Mouse (Mus musculus): ENCODE results near the gene Myh7b. TPM values are rescaled to one million over a fixed set of nuclear protein-coding genes. Genes with fewer than 3 reads are reported as not detected.

Myh7b gene
- polyA plus RNA-seq (2016; fragmentation: Nextera tagmentation; extraction: Ambion mirVana), result 1.3 and 1.4 TPM in 2 replicates

- Histone ChIP-seq H3K4me1 (no peaks in the 10 kb centered on the region), H3K27ac (no peak within 1 kb of the TSS), H3K9me3 (no peaks in the 10 kb centered on the region), H3K9ac (no peak within 1 kb of the TSS), H3K4me3 (no peak within 1 kb of the TSS), H3K27me3 (0 out of 2 replicates have a peak, but pooled peaks cover 6% of the 10 kb centered on the region), H3K36me3 (no peaks in the 10 kb centered on the region), H3K4me2 (replicated peaks) (no peak within 1 kb of the TSS)
- no peak for ATAC-seq (ENCODE audit: insufficient number of reproducible peaks, insufficient read depth, low FRiP score, low TSS enrichment)
- 46% methylated on average over 4 of the region's 4 CpGs for WGBS
These were observed at the start of gene Myh7b for GRCm38 (mm10) chr2:155610978-155611377. Myh7b (plus strand) TSS chr2:155611212.

DNA sequence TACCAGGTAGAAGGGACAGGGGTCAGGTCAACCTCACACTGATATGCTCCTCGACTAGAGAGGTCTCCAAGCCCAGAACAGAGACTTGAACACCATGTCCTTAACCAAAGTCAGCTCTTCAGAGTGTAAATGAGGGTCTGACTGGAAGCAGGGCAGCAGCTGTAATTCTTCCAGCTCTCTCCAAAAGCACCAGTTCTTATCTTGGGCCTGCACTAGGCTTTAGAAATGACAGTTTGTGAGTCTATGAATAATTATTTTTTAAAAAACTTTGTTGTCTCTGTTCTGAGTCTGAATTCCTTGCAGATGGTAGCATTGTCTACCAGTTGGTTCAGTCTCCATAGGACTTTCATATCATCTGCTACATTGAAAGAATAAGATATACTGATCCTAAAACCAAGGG, 48.8 kb upstream of the Myh7b start:
- peaks cover 5% of the 10 kb centered on the region; the same call in 1 of the 2 replicates for H3K36me3 ChIP-seq
- no peaks in the 10 kb centered on the region for H3K4me1 ChIP-seq
- H3K9ac ChIP-seq, result no peak overlapping the region
- H3K27me3 ChIP-seq, result no peaks in the 10 kb centered on the region
- no peak for ATAC-seq (ENCODE audit: insufficient number of reproducible peaks, insufficient read depth, low FRiP score, low TSS enrichment)
- no peak overlapping the region for H3K4me3 ChIP-seq
- H3K27ac ChIP-seq, result no peak overlapping the region
- 49% methylated on average over 1 of the region's 1 CpGs for WGBS
- H3K9me3 ChIP-seq, result no peaks in the 10 kb centered on the region
- H3K4me2 ChIP-seq (replicated peaks), result no peak overlapping the region

DNA sequence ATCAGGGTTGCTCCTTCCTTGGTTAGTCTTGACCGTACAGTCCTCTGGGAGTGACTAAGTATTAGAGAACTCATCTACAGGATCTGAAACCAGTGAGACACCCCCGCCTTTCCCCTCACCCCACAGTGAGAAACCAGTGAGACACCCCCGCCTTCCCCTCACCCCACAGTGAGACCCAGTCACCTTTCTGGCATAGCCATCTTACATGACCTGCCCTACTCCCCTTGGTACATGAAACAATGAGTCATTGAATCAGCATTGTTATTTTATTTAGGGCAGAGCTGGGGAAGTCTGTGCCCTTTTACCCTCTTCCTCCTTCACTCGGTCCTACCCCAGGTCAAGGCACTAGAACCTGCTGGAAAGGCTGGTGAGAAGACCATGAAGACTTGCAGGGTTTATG, 48.1 kb upstream of the Myh7b start:
- Histone ChIP-seq H3K27ac (no peak overlapping the region), H3K4me3 (no peak overlapping the region), H3K27me3 (no peaks in the 10 kb centered on the region), H3K4me1 (no peaks in the 10 kb centered on the region), H3K9me3 (no peaks in the 10 kb centered on the region), H3K9ac (no peak overlapping the region), H3K36me3 (peaks cover 9% of the 10 kb centered on the region; the same call in 1 of the 2 replicates), H3K4me2 (replicated peaks) (no peak overlapping the region)
- 73% methylated on average over 4 of the region's 4 CpGs for WGBS
- ATAC-seq (ENCODE audit: insufficient number of reproducible peaks, insufficient read depth, low FRiP score, low TSS enrichment), result no peak

- WGBS, result 88% methylated on average over 5 of the region's 5 CpGs
These were observed 43.3 kb upstream of the Myh7b start for GRCm38 (mm10) chr2:155567751-155568150.

GRCm38 (mm10) chr2:155569223-155569807, 41.7 kb upstream of the Myh7b start:
- H3K36me3 ChIP-seq, result peaks cover 4% of the 10 kb centered on the region; the same call in 1 of the 2 replicates
- no peak for ATAC-seq (ENCODE audit: insufficient number of reproducible peaks, insufficient read depth, low FRiP score, low TSS enrichment)
- H3K4me3 ChIP-seq, result no peak overlapping the region
- H3K9me3 ChIP-seq, result no peaks in the 10 kb centered on the region
- H3K27ac ChIP-seq, result no peak overlapping the region
- H3K4me2 ChIP-seq (replicated peaks), result no peak overlapping the region
- no peaks in the 10 kb centered on the region for H3K27me3 ChIP-seq
- no peaks in the 10 kb centered on the region for H3K4me1 ChIP-seq
- 37% methylated on average over 3 of the region's 3 CpGs for WGBS
- no peak overlapping the region for H3K9ac ChIP-seq

More at GRCm38 (mm10) chr2:155567751-155568150, 43.3 kb upstream of the Myh7b start:
- H3K9me3 ChIP-seq, result no peaks in the 10 kb centered on the region
- ATAC-seq (ENCODE audit: insufficient number of reproducible peaks, insufficient read depth, low FRiP score, low TSS enrichment), result no peak
- H3K9ac ChIP-seq, result no peak overlapping the region
- peaks cover 4% of the 10 kb centered on the region; the same call in 1 of the 2 replicates for H3K36me3 ChIP-seq
- no peaks in the 10 kb centered on the region for H3K4me1 ChIP-seq
- H3K4me2 ChIP-seq (replicated peaks), result no peak overlapping the region
- H3K27ac ChIP-seq, result no peak overlapping the region
- H3K4me3 ChIP-seq, result no peak overlapping the region
- no peaks in the 10 kb centered on the region for H3K27me3 ChIP-seq

DNA sequence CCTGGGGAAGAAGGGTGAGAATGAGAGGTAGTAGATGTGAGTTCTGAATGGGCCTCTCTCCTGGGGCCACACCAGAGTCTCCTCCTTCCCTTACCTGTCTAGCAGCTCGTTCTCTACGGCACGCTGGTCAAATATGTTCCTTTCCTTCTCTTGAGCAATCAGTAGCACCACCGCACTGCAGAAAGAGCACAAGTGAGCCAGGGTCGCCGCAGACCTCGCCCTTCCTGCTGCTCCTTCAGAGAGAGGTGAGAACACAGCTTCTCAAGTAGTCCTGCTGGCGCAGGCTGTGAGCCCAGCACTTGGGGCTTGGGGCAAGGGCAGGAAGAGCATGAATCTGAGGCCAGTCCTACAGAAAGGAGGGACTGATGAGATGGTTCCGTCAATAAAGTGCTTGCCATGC, 38.0 kb upstream of the Myh7b start:
- Histone ChIP-seq H3K4me3 (no peak overlapping the region), H3K27me3 (no peaks in the 10 kb centered on the region), H3K4me1 (no peaks in the 10 kb centered on the region), H3K4me2 (replicated peaks) (no peak overlapping the region), H3K27ac (no peak overlapping the region), H3K9ac (no peak overlapping the region), H3K9me3 (no peaks in the 10 kb centered on the region), H3K36me3 (no peaks in the 10 kb centered on the region)
- ATAC-seq (ENCODE audit: insufficient number of reproducible peaks, insufficient read depth, low FRiP score, low TSS enrichment), result no peak
- 90% methylated on average over 9 of the region's 9 CpGs for WGBS

DNA sequence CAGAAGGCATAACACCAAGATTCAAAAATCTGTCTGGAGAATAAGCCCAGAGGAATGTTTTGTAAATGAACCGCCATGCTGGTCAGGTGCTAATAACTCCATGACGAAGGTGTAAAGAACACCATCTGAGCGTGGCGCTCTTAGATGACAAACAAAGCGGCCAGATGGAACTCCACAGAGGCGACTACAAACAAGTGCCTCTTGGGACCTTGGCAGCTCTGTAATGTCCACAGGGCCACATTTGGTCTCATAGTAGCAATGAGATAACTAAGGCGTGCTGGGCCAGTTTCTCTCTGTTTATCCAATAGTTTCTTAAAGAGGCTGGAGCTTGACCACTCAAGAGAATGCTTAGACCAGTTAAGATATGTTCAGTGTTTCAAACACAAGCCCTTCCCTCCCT, 37.0 kb upstream of the Myh7b start:
- no peak overlapping the region for H3K4me3 ChIP-seq
- H3K27ac ChIP-seq, result no peak overlapping the region
- ATAC-seq (ENCODE audit: insufficient number of reproducible peaks, insufficient read depth, low FRiP score, low TSS enrichment), result no peak
- no peak overlapping the region for H3K9ac ChIP-seq
- no peaks in the 10 kb centered on the region for H3K36me3 ChIP-seq
- H3K4me2 ChIP-seq (replicated peaks), result no peak overlapping the region
- 89% methylated on average over 7 of the region's 7 CpGs for WGBS
- no peaks in the 10 kb centered on the region for H3K9me3 ChIP-seq
- no peaks in the 10 kb centered on the region for H3K4me1 ChIP-seq
- no peaks in the 10 kb centered on the region for H3K27me3 ChIP-seq

DNA sequence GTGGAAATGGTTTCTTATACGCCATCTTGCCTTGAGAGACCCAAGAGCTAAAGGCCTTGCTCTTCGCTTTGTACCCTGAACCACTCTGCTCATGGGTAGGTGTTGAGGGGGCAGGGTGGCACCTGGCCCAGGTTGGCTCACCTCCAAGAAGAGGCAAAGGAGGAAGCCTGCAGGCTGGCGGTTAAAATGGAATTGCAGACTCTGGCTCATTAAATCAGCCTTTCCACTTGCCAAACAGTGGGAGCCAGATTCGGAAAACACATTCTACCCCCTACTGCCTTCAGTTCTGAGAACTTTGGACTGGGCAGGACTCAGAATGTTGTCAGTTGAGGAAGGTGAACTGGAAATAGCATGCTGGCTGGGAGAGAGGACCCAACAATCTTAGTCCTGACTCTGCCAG, 36.3 kb upstream of the Myh7b start:
- H3K9ac ChIP-seq, result no peak overlapping the region
- 90% methylated on average over 4 of the region's 4 CpGs for WGBS
- H3K4me2 ChIP-seq (replicated peaks), result no peak overlapping the region
- no peak for ATAC-seq (ENCODE audit: insufficient number of reproducible peaks, insufficient read depth, low FRiP score, low TSS enrichment)
- H3K27ac ChIP-seq, result no peak overlapping the region
- H3K9me3 ChIP-seq, result no peaks in the 10 kb centered on the region
- no peaks in the 10 kb centered on the region for H3K36me3 ChIP-seq
- H3K4me3 ChIP-seq, result no peak overlapping the region
- H3K27me3 ChIP-seq, result no peaks in the 10 kb centered on the region
- H3K4me1 ChIP-seq, result no peaks in the 10 kb centered on the region

DNA sequence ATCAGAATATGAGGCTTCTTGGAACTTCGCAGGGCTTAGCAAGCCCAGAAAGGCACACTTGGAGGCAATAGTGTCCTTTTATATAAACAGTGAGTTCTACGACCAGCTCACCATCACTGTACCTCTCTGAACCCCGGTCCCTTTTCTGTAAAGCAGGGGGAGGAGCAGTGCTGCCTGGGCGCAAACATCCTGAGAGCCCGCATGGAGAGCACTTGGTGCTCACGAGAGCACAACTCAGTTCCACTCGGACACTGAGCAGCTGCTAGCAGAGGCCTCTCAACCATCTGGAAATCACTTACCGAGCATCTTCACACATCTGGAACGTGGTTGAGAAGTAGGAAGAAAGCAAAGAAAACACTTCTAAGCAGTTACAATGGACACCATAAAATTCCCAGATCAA, 34.4 kb upstream of the Myh7b start:
- Histone ChIP-seq H3K9ac (no peak overlapping the region), H3K4me1 (no peaks in the 10 kb centered on the region), H3K4me2 (replicated peaks) (no peak overlapping the region), H3K4me3 (no peak overlapping the region), H3K27me3 (no peaks in the 10 kb centered on the region), H3K9me3 (no peaks in the 10 kb centered on the region), H3K27ac (no peak overlapping the region), H3K36me3 (no peaks in the 10 kb centered on the region)
- ATAC-seq (ENCODE audit: insufficient number of reproducible peaks, insufficient read depth, low FRiP score, low TSS enrichment), result no peak
- 64% methylated on average over 9 of the region's 9 CpGs for WGBS

DNA sequence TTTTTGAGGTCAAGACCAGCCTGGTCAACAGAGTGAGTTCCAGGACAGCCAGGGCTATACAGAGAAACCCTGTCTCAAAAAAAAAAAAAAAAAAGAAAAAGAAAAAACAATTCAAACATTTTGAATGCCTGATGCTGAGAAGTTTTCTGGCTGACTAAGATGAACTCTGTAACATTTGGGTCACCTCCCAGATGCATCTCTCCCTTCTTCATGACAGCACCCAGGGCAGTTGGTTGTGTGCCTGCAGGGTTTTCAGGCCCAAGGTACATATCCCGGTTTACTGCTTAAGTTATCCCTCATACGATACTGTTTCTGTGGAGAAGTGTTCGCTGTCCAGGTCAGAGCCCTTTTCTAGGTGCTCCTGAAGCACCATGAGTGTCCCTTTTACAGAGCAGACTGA, 30.7 kb upstream of the Myh7b start:
- H3K4me2 ChIP-seq (replicated peaks), result no peak overlapping the region
- H3K27me3 ChIP-seq, result no peaks in the 10 kb centered on the region
- 87% methylated on average over 3 of the region's 3 CpGs for WGBS
- H3K9me3 ChIP-seq, result no peaks in the 10 kb centered on the region
- no peak overlapping the region for H3K9ac ChIP-seq
- H3K4me1 ChIP-seq, result no peaks in the 10 kb centered on the region
- H3K27ac ChIP-seq, result no peak overlapping the region
- ATAC-seq (ENCODE audit: insufficient number of reproducible peaks, insufficient read depth, low FRiP score, low TSS enrichment), result no peak
- no peaks in the 10 kb centered on the region for H3K36me3 ChIP-seq
- H3K4me3 ChIP-seq, result no peak overlapping the region

DNA sequence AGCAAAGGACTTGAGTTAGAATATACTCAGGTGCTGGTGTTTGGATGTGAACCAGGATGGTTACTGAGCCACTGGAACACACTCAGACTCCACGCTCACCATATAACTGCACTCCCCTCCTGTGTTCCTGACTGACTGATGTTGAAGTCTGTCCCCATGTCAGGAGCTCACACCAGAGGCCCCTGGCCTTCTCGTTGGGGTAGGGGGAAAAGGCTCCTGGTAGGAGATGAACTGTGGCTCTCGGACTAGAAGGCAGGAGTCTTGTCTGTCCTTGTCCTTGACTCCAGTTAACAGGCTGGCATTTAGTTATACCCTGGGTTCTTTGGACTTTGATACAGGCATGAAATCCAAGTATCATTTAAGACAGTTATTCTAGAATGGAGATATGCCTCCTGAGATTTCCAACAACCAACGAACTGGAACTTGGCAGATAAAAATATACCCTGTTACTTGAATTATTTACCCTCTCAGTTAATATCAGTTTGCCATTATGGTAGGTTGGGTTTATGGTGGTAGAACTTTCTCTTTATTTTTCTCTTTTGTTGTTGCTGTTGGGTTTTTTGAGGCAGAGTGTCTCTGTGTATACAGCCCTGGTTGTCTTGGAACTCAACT, 28.5 kb upstream of the Myh7b start:
- no peak overlapping the region for H3K9ac ChIP-seq
- H3K4me1 ChIP-seq, result no peaks in the 10 kb centered on the region
- H3K36me3 ChIP-seq, result no peaks in the 10 kb centered on the region
- no peak overlapping the region for H3K4me2 ChIP-seq (replicated peaks)
- no peaks in the 10 kb centered on the region for H3K9me3 ChIP-seq
- H3K27ac ChIP-seq, result no peak overlapping the region
- 84% methylated on average over 4 of the region's 4 CpGs for WGBS
- no peak for ATAC-seq (ENCODE audit: insufficient number of reproducible peaks, insufficient read depth, low FRiP score, low TSS enrichment)
- H3K4me3 ChIP-seq, result no peak overlapping the region
- H3K27me3 ChIP-seq, result no peaks in the 10 kb centered on the region

GRCm38 (mm10) chr2:155582996-155583395, 28.0 kb upstream of the Myh7b start:
- no peak for ATAC-seq (ENCODE audit: insufficient number of reproducible peaks, insufficient read depth, low FRiP score, low TSS enrichment)
- no peaks in the 10 kb centered on the region for H3K36me3 ChIP-seq
- no peak overlapping the region for H3K27ac ChIP-seq
- no peak overlapping the region for H3K4me2 ChIP-seq (replicated peaks)
- no peak overlapping the region for H3K9ac ChIP-seq
- no peaks in the 10 kb centered on the region for H3K27me3 ChIP-seq
- H3K4me1 ChIP-seq, result no peaks in the 10 kb centered on the region
- WGBS, result 81% methylated on average over 5 of the region's 5 CpGs
- H3K9me3 ChIP-seq, result no peaks in the 10 kb centered on the region
- H3K4me3 ChIP-seq, result no peak overlapping the region
